Mouse (Mus musculus) kidney, adult 2 months (tissue): ENCODE results near the gene Tnfsf12.

Source experiments
- CTCF ChIP-seq: fragments of 200-500 bp; conservative IDR thresholded peaks from 2 replicates; pipeline ENCODE4 v1.5.1; 2011; ENCODE audit warnings: low read depth, mild to moderate bottlenecking, control low read depth, low read length, moderate library complexity, mixed read lengths; ENCODE audit not compliant: insufficient read depth, insufficient read length
- POLR2A ChIP-seq: fragments of 200-500 bp; IDR thresholded peaks from one replicate; pipeline ENCODE4 v1.6.1; 2011; ENCODE audit warnings: low read depth, low read length, control low read depth

DNA sequence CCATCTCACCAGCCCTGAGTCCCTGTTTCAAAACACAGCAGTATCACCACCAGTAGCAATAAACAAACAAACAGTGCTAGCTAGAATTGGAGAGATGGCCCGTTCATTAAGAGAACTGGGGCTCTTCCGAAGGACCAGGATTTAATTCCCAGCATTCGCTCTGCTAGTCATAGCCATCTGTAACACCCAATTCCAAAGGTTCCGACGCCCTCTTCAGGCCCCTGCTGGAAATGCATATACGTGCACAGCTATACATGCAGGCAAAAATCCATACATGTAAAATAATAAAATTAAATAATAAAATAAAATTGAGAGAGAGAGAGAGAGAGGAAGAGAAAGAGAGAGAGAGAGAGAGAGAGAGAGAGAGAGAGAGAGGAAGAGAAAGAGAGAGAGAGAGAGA lies 23.8 kb upstream of the Tnfsf12 start:
- TF ChIP-seq CTCF (0 out of 2 replicates have a peak, but pooled peaks have one; percentile 12), POLR2A (no peak)
